Mouse (Mus musculus): ENCODE results near the gene Mmp17.
"Not testable (repeated sequence)": the region's sequence is repeated elsewhere in the genome, so short reads cannot be mapped to it uniquely, and the experiment has no call there.

GRCm38 (mm10) chr5:129632270-129633250 lies 48.6 kb downstream of the Mmp17 start:
- TF ChIP-seq POLR2A (IDR thresholded peaks at IDR 0.05; ENCODE audit: low read depth, low read length); CTCF (IDR thresholded peaks at IDR 0.05; ENCODE audit: borderline replicate concordance, insufficient read depth, low read length): not testable (repeated sequence)

Measured in embryonic fibroblast, embryonic 13.5 days (primary cell).